Mouse (Mus musculus): ENCODE results near the gene Phlda3. TPM values are rescaled to one million over a fixed set of nuclear protein-coding genes. Genes with fewer than 3 reads are reported as not detected.

The Phlda3 gene
- polyA plus RNA-seq, 1 experiment, result 317 TPM

DNA sequence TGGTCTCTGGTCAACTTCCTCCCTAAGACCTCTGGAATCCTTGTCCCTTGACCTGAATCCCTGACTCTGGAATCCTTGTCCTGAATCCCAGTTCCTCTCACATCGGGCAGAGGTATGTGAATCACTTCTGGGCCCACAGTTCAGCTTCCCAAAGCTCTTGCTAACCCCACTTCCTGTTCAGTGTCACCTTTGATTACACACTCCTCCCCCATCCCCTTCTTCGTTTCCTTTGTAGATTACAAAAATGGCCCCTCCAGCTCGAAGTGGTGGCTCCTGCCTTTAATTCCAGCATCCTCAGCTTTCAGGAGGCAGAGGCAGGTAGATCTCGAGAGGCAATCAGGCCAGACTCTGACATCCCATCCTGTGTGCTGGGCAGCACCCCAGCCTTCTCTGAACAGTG lies 51.7 kb downstream of the Phlda3 start:
- no peaks in the 10 kb centered on the region for H3K79me2 ChIP-seq (ENCODE audit: control insufficient read depth, insufficient read depth)
- H3ac ChIP-seq (ENCODE audit: control insufficient read depth, insufficient read length), result no peak overlapping the region
- TF ChIP-seq REST (IDR thresholded peaks at IDR 0.05; ENCODE audit: insufficient read depth, insufficient read length), result no peak
- TF ChIP-seq SRF (IDR thresholded peaks at IDR 0.05; ENCODE audit: control insufficient read depth, insufficient read length, low read depth), result no peak
- no peak for TF ChIP-seq POLR2AphosphoS2 (IDR thresholded peaks at IDR 0.05; ENCODE audit: insufficient read length, low read depth)
- TF ChIP-seq MYOD1 (IDR thresholded peaks at IDR 0.05; ENCODE audit: control insufficient read depth in 1 of 3, insufficient read length in 2 of 3, low read depth in 2 of 3), result no peak
- TF ChIP-seq MYOG (IDR thresholded peaks at IDR 0.05; ENCODE audit: control insufficient read depth in 1 of 3, insufficient read depth in 1 of 3, insufficient read length in 2 of 3, low read depth in 2 of 3), result no peak
- no peaks in the 10 kb centered on the region for H3K36me3 ChIP-seq (ENCODE audit: control insufficient read depth, insufficient read depth)
- peaks cover 4% of the 10 kb centered on the region for H3K27me3 ChIP-seq (ENCODE audit: control insufficient read depth, insufficient read depth, insufficient read length)
- H3K4me2 ChIP-seq (ENCODE audit: low read depth), result no peak overlapping the region
- H3K4me3 ChIP-seq, result no peak overlapping the region

GRCm38 (mm10) chr1:135818481-135819086 lies 52.7 kb downstream of the Phlda3 start, which contains the start of gene Lad1:
TSS of gene Lad1 (plus strand) at chr1:135818598.
- no peak within 1 kb of the TSS for H3ac ChIP-seq (ENCODE audit: control insufficient read depth, insufficient read length)
- H3K79me2 ChIP-seq (ENCODE audit: control insufficient read depth, insufficient read depth), result no peaks in the 10 kb centered on the region
- H3K4me2 ChIP-seq (ENCODE audit: low read depth), result no peak within 1 kb of the TSS
- H3K27me3 ChIP-seq (ENCODE audit: control insufficient read depth, insufficient read depth, insufficient read length), result peaks cover 4% of the 10 kb centered on the region
- H3K4me3 ChIP-seq, result no peak within 1 kb of the TSS
- no peaks in the 10 kb centered on the region for H3K36me3 ChIP-seq (ENCODE audit: control insufficient read depth, insufficient read depth)
- TF ChIP-seq POLR2A (IDR thresholded peaks at IDR 0.05; ENCODE audit: insufficient read length, low read depth) (no peak), TCF3 (IDR thresholded peaks at IDR 0.05; ENCODE audit: insufficient read length, low read depth) (no peak), SRF (IDR thresholded peaks at IDR 0.05; ENCODE audit: control insufficient read depth, insufficient read length, low read depth) (no peak), TCF12 (IDR thresholded peaks at IDR 0.05; ENCODE audit: insufficient read depth, poor library complexity, severe bottlenecking) (no peak), MYOD1 (IDR thresholded peaks at IDR 0.05; ENCODE audit: control insufficient read depth in 1 of 3, insufficient read length in 2 of 3, low read depth in 2 of 3) (no peak), CEBPB (IDR thresholded peaks at IDR 0.05; ENCODE audit: insufficient read depth, poor library complexity, severe bottlenecking) (no peak), E2F4 (IDR thresholded peaks at IDR 0.05; ENCODE audit: insufficient read depth) (no peak), POLR2AphosphoS2 (IDR thresholded peaks at IDR 0.05; ENCODE audit: insufficient read length, low read depth) (no peak), MYOG (IDR thresholded peaks at IDR 0.05; ENCODE audit: control insufficient read depth in 1 of 3, insufficient read depth in 1 of 3, insufficient read length in 2 of 3, low read depth in 2 of 3) (no peak), MAX (IDR thresholded peaks at IDR 0.05; ENCODE audit: low read depth) (no peak), REST (IDR thresholded peaks at IDR 0.05; ENCODE audit: insufficient read depth, insufficient read length) (no peak), USF1 (IDR thresholded peaks at IDR 0.05; ENCODE audit: low read depth) (no peak)

Other genes starting within 250 kb of the Phlda3 start
- 33.7 TPM for gene Nav1, start 158.8 kb upstream of the Phlda3 start, polyA plus RNA-seq (2012; fragmentation: generic; extraction: Trizol)
- gene Csrp1, start 46.1 kb upstream of the Phlda3 start, polyA plus RNA-seq (2012; fragmentation: generic; extraction: Trizol), result 219 TPM
- 3,569 TPM for gene Tnni1, start 13.3 kb downstream of the Phlda3 start, polyA plus RNA-seq (2012; fragmentation: generic; extraction: Trizol)
- 0.46 TPM for gene Lad1, start 52.5 kb downstream of the Phlda3 start, polyA plus RNA-seq (2012; fragmentation: generic; extraction: Trizol)
- gene Tnnt2, start 70.2 kb downstream of the Phlda3 start, polyA plus RNA-seq (2012; fragmentation: generic; extraction: Trizol), result 2,000 TPM
- 74.8 TPM for gene Pkp1, start 153.1 kb downstream of the Phlda3 start, polyA plus RNA-seq (2012; fragmentation: generic; extraction: Trizol)
- 7.1 TPM for gene Igfn1, start 240.2 kb downstream of the Phlda3 start, polyA plus RNA-seq (2012; fragmentation: generic; extraction: Trizol)
- gene Tmem9, start 242.0 kb downstream of the Phlda3 start, polyA plus RNA-seq (2012; fragmentation: generic; extraction: Trizol), result 127 TPM